Mouse (Mus musculus) MEL (cell line): ENCODE results near the gene Gprc5a.

Source experiments
- CTCF ChIP-seq, 3 experiments: IDR thresholded peaks in 2 of 3; conservative IDR thresholded peaks in 1 of 3; 2 replicates each; pipeline ENCODE4 v1.5.1; 2011 to 2012; ENCODE audit warnings: low read length in 3 of 3, low read depth in 2 of 3, mild to moderate bottlenecking in 2 of 3, improper control_type of control experiment in 1 of 3, inconsistent platforms in 1 of 3, mixed read lengths in 1 of 3, moderate library complexity in 1 of 3; ENCODE audit not compliant: control insufficient read depth in 1 of 3, insufficient read depth in 1 of 3, poor library complexity in 1 of 3, severe bottlenecking in 1 of 3
- ELF1 ChIP-seq: IDR thresholded peaks from 2 replicates; pipeline ENCODE4 v1.6.1; 2014; ENCODE audit warnings: low read depth, mild to moderate bottlenecking, inconsistent platforms, low read length, improper control_type of control experiment, moderate library complexity
- EP300 ChIP-seq, 2 experiments: IDR thresholded peaks; 2 replicates each; pipeline ENCODE4 v1.6.1; 2011; ENCODE audit warnings: improper control_type of control experiment in 2 of 2, low read length in 2 of 2, low read depth in 1 of 2, mild to moderate bottlenecking in 1 of 2
- ETS1 ChIP-seq: IDR thresholded peaks from 2 replicates; pipeline ENCODE4 v1.6.1; 2012; ENCODE audit warnings: low read depth, mild to moderate bottlenecking, inconsistent platforms, low read length, improper control_type of control experiment, moderate library complexity
- GATA1 ChIP-seq: IDR thresholded peaks from 2 replicates; pipeline ENCODE4 v1.6.1; 2011; ENCODE audit warnings: low read depth, low read length, improper control_type of control experiment
- JUND ChIP-seq: IDR thresholded peaks from 2 replicates; pipeline ENCODE4 v1.6.1; 2011; ENCODE audit warnings: low read depth, mild to moderate bottlenecking, improper control_type of control experiment, low read length
- NELFE ChIP-seq: IDR thresholded peaks from 2 replicates; pipeline ENCODE4 v1.6.1; 2011; ENCODE audit warnings: low read depth, low read length, improper control_type of control experiment
- NRF1 ChIP-seq: IDR thresholded peaks from 2 replicates; pipeline ENCODE4 v1.6.1; 2014; ENCODE audit warnings: low read depth, mild to moderate bottlenecking, inconsistent platforms, low read length, improper control_type of control experiment, moderate library complexity; ENCODE audit not compliant: poor library complexity, insufficient read depth, severe bottlenecking
- POLR2A ChIP-seq, 2 experiments: IDR thresholded peaks; 2 replicates each; pipeline ENCODE4 v1.6.1; 2011 to 2012; ENCODE audit warnings: low read length in 2 of 2, mild to moderate bottlenecking in 2 of 2, control low read depth in 1 of 2, improper control_type of control experiment in 1 of 2, low read depth in 1 of 2, moderate library complexity in 1 of 2; ENCODE audit not compliant: control insufficient read depth in 1 of 2, insufficient read depth in 1 of 2, poor library complexity in 1 of 2
- RCOR1 ChIP-seq: IDR thresholded peaks from 2 replicates; pipeline ENCODE4 v1.6.1; 2012; ENCODE audit warnings: low read depth, mild to moderate bottlenecking, inconsistent platforms, low read length, improper control_type of control experiment
- TBP ChIP-seq: IDR thresholded peaks from 2 replicates; pipeline ENCODE4 v1.8.0; 2011; ENCODE audit warnings: low read depth, low read length, improper control_type of control experiment
- ZC3H11A ChIP-seq: IDR thresholded peaks from 2 replicates; pipeline ENCODE4 v1.6.1; 2012; ENCODE audit warnings: low read depth, mild to moderate bottlenecking, inconsistent platforms, low read length, improper control_type of control experiment
- ZMIZ1 ChIP-seq: IDR thresholded peaks from 2 replicates; pipeline ENCODE4 v1.6.1; 2012; ENCODE audit warnings: low read depth, mild to moderate bottlenecking, inconsistent platforms, low read length, improper control_type of control experiment, moderate library complexity
- ZNF384 ChIP-seq: IDR thresholded peaks from 2 replicates; pipeline ENCODE4 v1.6.1; 2012; ENCODE audit warnings: low read depth, mild to moderate bottlenecking, inconsistent platforms, low read length, improper control_type of control experiment

DNA sequence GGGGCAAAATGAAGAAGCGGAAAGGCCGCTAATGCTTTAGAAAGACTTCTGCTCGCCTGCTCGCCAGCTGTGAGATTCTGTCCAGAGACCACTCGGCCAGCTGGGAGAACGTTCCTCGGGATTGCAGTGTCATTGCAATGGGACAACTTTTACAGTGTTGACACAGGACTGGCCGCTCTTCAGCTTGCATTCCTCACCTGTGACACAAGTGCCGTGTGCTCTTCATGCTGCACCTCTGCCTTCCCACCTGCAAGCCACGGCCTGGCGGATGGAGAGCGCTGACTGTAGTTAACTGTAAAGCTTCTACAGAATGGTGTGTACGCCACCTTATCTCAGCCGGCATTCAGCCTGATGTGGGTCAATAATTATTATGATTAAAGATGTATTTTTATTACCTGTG is 42.1 kb upstream of the Gprc5a start:
- TF ChIP-seq CTCF (IDR thresholded peaks at IDR 0.05 in 2 of 3, conservative IDR thresholded peaks at IDR 0.05 in 1 of 3; ENCODE audit: control insufficient read depth in 1 of 3, insufficient read depth in 1 of 3, low read depth in 2 of 3, low read length in 3 of 3, poor library complexity in 1 of 3, severe bottlenecking in 1 of 3) = no peak
- TF ChIP-seq GATA1 = no peak
- no peak for TF ChIP-seq ELF1
- no peak for TF ChIP-seq POLR2A (IDR thresholded peaks at IDR 0.05; ENCODE audit: control insufficient read depth in 1 of 2, insufficient read depth in 1 of 2, low read depth in 1 of 2, low read length in 2 of 2, poor library complexity in 1 of 2)
- no peak for TF ChIP-seq RCOR1
- TF ChIP-seq ZC3H11A = no peak
- TF ChIP-seq NELFE = no peak
- no peak for TF ChIP-seq TBP
- no peak for TF ChIP-seq ZNF384
- no peak for TF ChIP-seq ZMIZ1
- TF ChIP-seq EP300 (IDR thresholded peaks at IDR 0.05; ENCODE audit: low read depth in 1 of 2, low read length in 2 of 2) = no peak
- TF ChIP-seq ETS1 = no peak
- TF ChIP-seq NRF1 = no peak
- TF ChIP-seq JUND = no peak
